Mouse (Mus musculus) limb, embryonic 11.5 days (tissue): ENCODE measurements around the gene Pcca. TPM values are rescaled to one million over a fixed set of nuclear protein-coding genes. Genes with fewer than 3 reads are reported as not detected.

Experiments
- ATAC-seq: fragments of 200-750 bp; cut with Nextera tagmentation; 2 replicates; pipeline ENCODE4 v1.8.0; 2017; ENCODE audit warnings: low read depth; ENCODE audit not compliant: insufficient number of reproducible peaks, low FRiP score, low TSS enrichment
- DNase-seq: peaks from one replicate; pipeline ENCODE4 v3.0.0-alpha.2; 2015; ENCODE audit warnings: low spot score
- H3K27ac ChIP-seq: fragments of 300-500 bp; sonication (generic); replicated peaks from 2 replicates; pipeline ENCODE4 v1.5.1; 2014; ENCODE audit warnings: low read depth, mild to moderate bottlenecking, low read length
- H3K27me3 ChIP-seq: fragments of 300-500 bp; sonication (generic); 2 replicates; pipeline ENCODE4 v1.6.1; 2014; ENCODE audit warnings: mild to moderate bottlenecking, low read length, mixed read lengths; ENCODE audit not compliant: control insufficient read depth, insufficient read depth
- H3K36me3 ChIP-seq: fragments of 300-500 bp; sonication (generic); 2 replicates; pipeline ENCODE4 v1.6.1; 2014; ENCODE audit warnings: mild to moderate bottlenecking, low read length, moderate library complexity, mixed read lengths; ENCODE audit not compliant: control insufficient read depth, insufficient read depth
- H3K4me1 ChIP-seq: fragments of 300-500 bp; sonication (generic); 2 replicates; pipeline ENCODE4 v1.6.1; 2014; ENCODE audit warnings: low read length, mixed read lengths; ENCODE audit not compliant: control insufficient read depth, insufficient read depth
- H3K4me2 ChIP-seq: fragments of 300-500 bp; sonication (generic); 2 replicates; pipeline ENCODE4 v1.6.1; 2014; ENCODE audit warnings: low read depth, mild to moderate bottlenecking, moderate library complexity; ENCODE audit not compliant: severe bottlenecking
- H3K4me3 ChIP-seq: fragments of 300-500 bp; sonication (generic); 2 replicates; pipeline ENCODE4 v1.5.1; 2014; ENCODE audit warnings: low read depth, low read length
- H3K9ac ChIP-seq: fragments of 300-500 bp; sonication (generic); 2 replicates; pipeline ENCODE4 v1.6.1; 2014; ENCODE audit warnings: mild to moderate bottlenecking, low read length
- H3K9me3 ChIP-seq: fragments of 300-500 bp; sonication (generic); 2 replicates; pipeline ENCODE4 v1.6.1; 2016; ENCODE audit warnings: low read length; ENCODE audit not compliant: control insufficient read depth
- WGBS: fragments of 180-500 bp; shearing (Covaris S2); extraction: QIAGEN DNeasy Blood & Tissue Kit; methylation state at CpG from one replicate; pipeline ENCODE4 v1.1.7; 2014; 5-methylcytosine and 5-hydroxymethylcytosine counted together
- polyA plus RNA-seq: library from polyadenylated mRNA; unstranded; fragments of >200 nt; fragmentation: Nextera tagmentation; extraction: Ambion mirVana; gene quantifications from 2 replicates; pipeline ENCODE4 v1.2.1, GENCODE M21; 2014

Gene Pcca
- polyA plus RNA-seq, 1 experiment from 2014 or later: 36.4 TPM

GRCm38 (mm10) chr14:122684250-122684649 is 150.1 kb downstream of the Pcca start:
- Histone ChIP-seq H3K4me1 (0 out of 2 replicates have a peak, but pooled peaks cover under 1% of the 10 kb centered on the region), H3K27ac (no peak overlapping the region), H3K4me3 (no peak overlapping the region), H3K9ac (no peak overlapping the region), H3K4me2 (no peak overlapping the region), H3K36me3 (no peaks in the 10 kb centered on the region), H3K27me3 (no peaks in the 10 kb centered on the region), H3K9me3 (no peaks in the 10 kb centered on the region)
- WGBS: 74% methylated on average over 4 of the region's 4 CpGs
- DNase-seq: no peak
- no peak for ATAC-seq

GRCm38 (mm10) chr14:122684811-122685210 is 150.7 kb downstream of the Pcca start:
- H3K36me3 ChIP-seq: no peaks in the 10 kb centered on the region
- H3K27ac ChIP-seq: no peak overlapping the region
- H3K4me3 ChIP-seq: no peak overlapping the region
- 52% methylated on average over 2 of the region's 2 CpGs for WGBS
- DNase-seq (no peak), ATAC-seq (peak; percentile 31; the same call in 1 of the 2 replicates)
- no peaks in the 10 kb centered on the region for H3K9me3 ChIP-seq
- H3K4me2 ChIP-seq: no peak overlapping the region
- peaks cover 5% of the 10 kb centered on the region; the same call in 1 of the 2 replicates for H3K4me1 ChIP-seq
- H3K27me3 ChIP-seq: no peaks in the 10 kb centered on the region
- no peak overlapping the region for H3K9ac ChIP-seq

- no peaks in the 10 kb centered on the region for H3K9me3 ChIP-seq
- H3K4me3 ChIP-seq: no peak overlapping the region
- DNase-seq: no peak
- H3K4me2 ChIP-seq: no peak overlapping the region
- no peaks in the 10 kb centered on the region for H3K27me3 ChIP-seq
- H3K36me3 ChIP-seq: no peaks in the 10 kb centered on the region
- H3K9ac ChIP-seq: no peak overlapping the region
- 69% methylated on average over 7 of the region's 7 CpGs for WGBS
- peaks cover 5% of the 10 kb centered on the region; the same call in 1 of the 2 replicates for H3K4me1 ChIP-seq
- no peak for ATAC-seq
- H3K27ac ChIP-seq: no peak overlapping the region
Measured at GRCm38 (mm10) chr14:122687398-122687797, 153.3 kb downstream of the Pcca start.

GRCm38 (mm10) chr14:122688378-122688777 is 154.3 kb downstream of the Pcca start:
- DNase-seq: no peak
- Histone ChIP-seq H3K4me2 (no peak overlapping the region), H3K36me3 (no peaks in the 10 kb centered on the region), H3K27ac (no peak overlapping the region), H3K4me3 (no peak overlapping the region), H3K27me3 (no peaks in the 10 kb centered on the region), H3K9me3 (no peaks in the 10 kb centered on the region), H3K9ac (no peak overlapping the region), H3K4me1 (peaks cover 5% of the 10 kb centered on the region; the same call in 1 of the 2 replicates)
- ATAC-seq: no peak
- WGBS: 95% methylated on average over 4 of the region's 4 CpGs

- ATAC-seq: no peak
- peaks cover 5% of the 10 kb centered on the region; the same call in 1 of the 2 replicates for H3K4me1 ChIP-seq
- no peak overlapping the region for H3K27ac ChIP-seq
- H3K9ac ChIP-seq: no peak overlapping the region
- no peaks in the 10 kb centered on the region for H3K9me3 ChIP-seq
- no peaks in the 10 kb centered on the region for H3K27me3 ChIP-seq
- no peak overlapping the region for H3K4me3 ChIP-seq
- no peak for DNase-seq
- 66% methylated on average over 17 of the region's 17 CpGs for WGBS
- no peaks in the 10 kb centered on the region for H3K36me3 ChIP-seq
- H3K4me2 ChIP-seq: no peak overlapping the region
Measured at GRCm38 (mm10) chr14:122689136-122689815, 155.2 kb downstream of the Pcca start.

GRCm38 (mm10) chr14:122691555-122691954 is 157.4 kb downstream of the Pcca start:
- no peak overlapping the region for H3K9ac ChIP-seq
- H3K36me3 ChIP-seq: no peaks in the 10 kb centered on the region
- WGBS: 88% methylated on average over 1 of the region's 1 CpGs
- H3K4me3 ChIP-seq: no peak overlapping the region
- H3K27ac ChIP-seq: no peak overlapping the region
- no peak for ATAC-seq
- no peak overlapping the region for H3K4me2 ChIP-seq
- H3K9me3 ChIP-seq: no peaks in the 10 kb centered on the region
- H3K4me1 ChIP-seq: peaks cover 5% of the 10 kb centered on the region; the same call in 1 of the 2 replicates
- DNase-seq: no peak
- no peaks in the 10 kb centered on the region for H3K27me3 ChIP-seq

- no peak overlapping the region for H3K27ac ChIP-seq
- no peaks in the 10 kb centered on the region for H3K4me1 ChIP-seq
- H3K4me3 ChIP-seq: no peak overlapping the region
- no peaks in the 10 kb centered on the region for H3K27me3 ChIP-seq
- DNase-seq (no peak), ATAC-seq (no peak)
- H3K9ac ChIP-seq: no peak overlapping the region
- H3K36me3 ChIP-seq: no peaks in the 10 kb centered on the region
- no peak overlapping the region for H3K4me2 ChIP-seq
- WGBS: 63% methylated on average over 1 of the region's 1 CpGs
- no peaks in the 10 kb centered on the region for H3K9me3 ChIP-seq
Measured at GRCm38 (mm10) chr14:122700333-122700732, 166.2 kb downstream of the Pcca start.

- Histone ChIP-seq H3K4me3 (no peak overlapping the region), H3K4me1 (no peaks in the 10 kb centered on the region), H3K9me3 (no peaks in the 10 kb centered on the region), H3K36me3 (no peaks in the 10 kb centered on the region), H3K9ac (no peak overlapping the region), H3K27ac (no peak overlapping the region), H3K27me3 (no peaks in the 10 kb centered on the region), H3K4me2 (no peak overlapping the region)
- ATAC-seq (no peak), DNase-seq (no peak)
- WGBS: 92% methylated on average over 5 of the region's 5 CpGs
Measured at GRCm38 (mm10) chr14:122713793-122714192, 179.7 kb downstream of the Pcca start.

- DNase-seq (no peak), ATAC-seq (no peak)
- no peak overlapping the region for H3K27ac ChIP-seq
- no peaks in the 10 kb centered on the region for H3K4me1 ChIP-seq
- no peaks in the 10 kb centered on the region for H3K27me3 ChIP-seq
- H3K9ac ChIP-seq: no peak overlapping the region
- no peaks in the 10 kb centered on the region for H3K36me3 ChIP-seq
- H3K9me3 ChIP-seq: no peaks in the 10 kb centered on the region
- H3K4me2 ChIP-seq: no peak overlapping the region
- H3K4me3 ChIP-seq: no peak overlapping the region
- 66% methylated on average over 1 of the region's 1 CpGs for WGBS
Measured at GRCm38 (mm10) chr14:122714911-122715310, 180.8 kb downstream of the Pcca start.
